Mouse (Mus musculus) activated CD4-positive, CD25-positive, alpha-beta regulatory T cell (primary cell): ENCODE results near the gene Dnajb1. TPM values are rescaled to one million over a fixed set of nuclear protein-coding genes. Genes with fewer than 3 reads are reported as not detected.

Source experiments
- polyA plus RNA-seq, 2 experiments: library from polyadenylated mRNA; unstranded; fragments of 100-300 nt; shearing (Covaris generic); gene quantifications; one replicate each; pipeline ENCODE4 v1.2.1; 2017

Gene Dnajb1
- 10 to 100 TPM; 74.4 to 77.3 TPM for polyA plus RNA-seq

DNA sequence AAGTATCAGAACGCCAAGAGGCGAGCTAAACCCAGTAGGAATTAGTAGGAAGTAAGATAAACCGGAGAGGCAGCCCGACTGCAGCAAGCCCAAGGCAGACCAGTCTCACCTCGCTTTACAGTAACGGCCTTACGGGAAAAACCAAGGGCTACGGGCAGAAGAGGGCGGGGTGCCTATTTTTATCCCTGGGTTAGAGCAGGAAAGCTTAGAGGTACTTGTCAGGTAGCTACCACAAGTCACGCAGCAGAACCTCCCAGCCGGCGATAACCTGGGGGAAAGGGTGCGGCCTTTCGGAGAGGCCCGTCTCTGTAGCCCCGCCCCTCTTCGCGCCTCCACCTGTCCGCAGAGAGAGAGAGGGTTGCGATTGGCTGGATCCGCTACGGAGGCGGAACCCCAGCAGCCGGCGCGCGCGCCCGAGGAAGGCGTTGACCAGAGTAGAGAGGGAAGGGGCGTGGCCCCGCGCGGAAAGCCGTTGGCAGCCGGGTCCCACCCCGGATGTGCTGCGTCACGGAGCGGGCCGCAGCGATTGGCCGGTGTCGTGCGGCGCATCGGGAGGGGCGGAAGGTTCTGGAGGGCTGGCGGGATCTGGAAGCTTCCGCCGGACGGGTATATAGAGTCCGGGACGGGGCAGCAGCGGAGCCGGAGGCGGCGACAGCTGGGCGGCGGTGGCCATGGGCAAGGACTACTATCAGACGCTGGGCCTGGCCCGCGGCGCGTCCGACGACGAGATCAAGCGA lies at the start of gene Dnajb1, which contains the start of gene Tecr:
Dnajb1 (plus strand) TSS at position 533 of the 737 bp plus-strand sequence.
Tecr (minus strand) TSS at position 311 of the 737 bp plus-strand sequence.

DNA sequence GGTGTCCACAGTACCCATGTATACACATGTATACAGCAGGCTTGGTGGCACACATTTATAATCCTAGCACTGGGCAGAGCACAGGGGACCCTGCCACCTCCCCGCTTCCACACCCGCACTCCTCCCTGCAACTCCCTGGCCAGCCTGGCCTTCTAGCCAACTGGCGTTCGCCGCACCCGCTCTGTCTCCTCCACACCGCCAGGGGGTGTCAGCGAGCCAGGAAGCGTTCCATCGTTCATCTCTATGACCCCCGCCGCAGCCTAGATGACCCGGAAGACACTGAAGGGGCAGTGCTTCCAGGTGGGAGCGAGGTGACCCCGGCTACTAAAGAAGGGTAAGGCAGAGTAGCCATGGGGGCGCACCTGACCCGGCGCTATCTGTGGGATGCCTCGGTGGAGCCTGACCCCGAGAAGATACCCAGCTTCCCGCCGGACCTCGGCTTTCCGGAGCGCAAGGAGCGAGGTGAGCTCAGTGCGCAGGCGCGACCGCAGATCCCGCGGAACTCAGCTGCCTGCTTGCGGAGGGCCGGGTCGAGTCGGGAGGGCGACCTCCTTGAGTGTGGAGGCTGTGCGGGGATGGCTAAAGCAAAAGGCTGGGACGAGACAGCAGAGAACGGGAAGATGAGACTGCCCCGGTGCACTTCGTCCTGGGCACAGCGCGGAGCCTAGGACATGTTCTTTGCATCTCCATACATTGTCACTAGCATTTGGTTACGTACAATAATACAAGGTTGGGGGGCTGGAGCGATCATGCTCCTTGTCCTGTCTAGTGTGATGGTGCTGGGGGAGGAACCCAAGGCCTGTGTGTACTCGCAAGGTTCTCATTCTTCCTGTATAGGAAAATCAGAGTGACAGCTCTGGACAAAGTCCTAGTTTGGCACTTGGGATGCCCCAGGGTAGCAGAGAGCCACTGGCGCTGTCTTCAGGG lies 41.3 kb upstream of the Dnajb1 start, which contains the start of gene Ndufb7:
Ndufb7 (plus strand) TSS at position 203 of the 927 bp plus-strand sequence.

DNA sequence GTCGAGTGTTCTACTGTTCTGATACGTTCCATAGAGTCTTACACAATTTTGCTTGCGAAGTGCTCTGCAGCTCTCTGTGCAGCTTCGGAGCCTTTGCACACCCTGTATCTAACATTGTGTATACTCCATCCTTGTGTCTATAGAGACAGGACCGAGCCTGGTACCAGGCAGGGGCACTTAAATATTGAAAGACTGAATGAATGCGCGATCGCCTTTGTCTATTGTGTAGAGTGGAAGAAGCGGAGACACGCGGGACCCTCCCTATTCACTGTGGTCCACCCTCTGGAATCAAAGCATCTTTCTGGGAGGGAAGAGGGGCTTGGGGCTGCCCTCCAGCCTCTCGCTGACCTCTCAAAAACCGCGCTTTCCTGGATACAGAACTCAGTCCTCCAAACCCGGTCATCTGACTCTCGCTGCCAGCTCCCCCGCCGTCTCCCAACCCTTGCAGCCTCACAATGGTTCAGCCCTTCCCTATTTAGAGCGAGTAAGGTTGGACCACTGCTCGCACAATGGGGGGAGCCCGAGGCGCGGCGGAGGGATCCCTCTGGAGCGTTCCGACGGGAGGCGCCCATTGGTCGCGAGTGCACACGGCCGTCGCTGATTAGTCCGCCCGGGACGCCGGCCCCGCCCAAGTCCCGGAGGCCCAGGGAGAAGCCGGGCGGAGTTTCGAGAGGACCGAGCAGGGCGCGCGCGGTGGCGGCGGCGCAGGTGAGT lies 44.2 kb downstream of the Dnajb1 start, which contains the start of gene Gipc1:
Gipc1 (plus strand) TSS at position 648 of the 714 bp plus-strand sequence.

Other genes with a start within 250 kb of the Dnajb1 start
- gene Clgn, start 218.3 kb upstream of the Dnajb1 start, polyA plus RNA-seq = under 1 TPM; 0.12 to 0.82 TPM
- 10 to 100 TPM; 22.8 to 28.9 TPM for gene Scoc, start 149.8 kb upstream of the Dnajb1 start, polyA plus RNA-seq
- not detected for gene Olfr370, start 72.4 kb upstream of the Dnajb1 start, polyA plus RNA-seq
- gene Ndufb7, start 41.5 kb upstream of the Dnajb1 start, polyA plus RNA-seq = 100 to 1,000 TPM; 291 to 304 TPM
- 100 to 1,000 TPM; 406 to 440 TPM for gene Tecr, start 222 bp upstream of the Dnajb1 start, polyA plus RNA-seq
- 10 to 100 TPM; 59.7 to 61.0 TPM for gene Gipc1, start 44.5 kb downstream of the Dnajb1 start, polyA plus RNA-seq
- 1 to 10 TPM; 1.0 to 2.5 TPM for gene Ptger1, start 58.5 kb downstream of the Dnajb1 start, polyA plus RNA-seq
- 100 to 1,000 TPM; 122 to 172 TPM for gene Pkn1, start 91.0 kb downstream of the Dnajb1 start, polyA plus RNA-seq
- 100 to 1,000 TPM; 173 to 220 TPM for gene Ddx39, start 107.0 kb downstream of the Dnajb1 start, polyA plus RNA-seq
- gene Adgre5, start 133.1 kb downstream of the Dnajb1 start, polyA plus RNA-seq = 100 to 1,000 TPM; 251 to 404 TPM